Mouse (Mus musculus) adrenal gland, postnatal 0 days (tissue): Measurements from ENCODE around the gene BC030500. TPM values are rescaled to one million over a fixed set of nuclear protein-coding genes. Genes with fewer than 3 reads are reported as not detected.

ENCODE experiments used
- polyA plus RNA-seq: library from polyadenylated mRNA; unstranded; fragments of >200 nt; fragmentation: Nextera tagmentation; extraction: Ambion mirVana; gene quantifications from 2 replicates; pipeline ENCODE4 v1.2.1, GENCODE M21; 2015

The BC030500 gene
- polyA plus RNA-seq: 1.2 and 2.0 TPM in 2 replicates

GRCm38 (mm10) chr8:58911677-58912076, at the start of gene BC030500:
BC030500 (plus strand) TSS chr8:58911755.

DNA sequence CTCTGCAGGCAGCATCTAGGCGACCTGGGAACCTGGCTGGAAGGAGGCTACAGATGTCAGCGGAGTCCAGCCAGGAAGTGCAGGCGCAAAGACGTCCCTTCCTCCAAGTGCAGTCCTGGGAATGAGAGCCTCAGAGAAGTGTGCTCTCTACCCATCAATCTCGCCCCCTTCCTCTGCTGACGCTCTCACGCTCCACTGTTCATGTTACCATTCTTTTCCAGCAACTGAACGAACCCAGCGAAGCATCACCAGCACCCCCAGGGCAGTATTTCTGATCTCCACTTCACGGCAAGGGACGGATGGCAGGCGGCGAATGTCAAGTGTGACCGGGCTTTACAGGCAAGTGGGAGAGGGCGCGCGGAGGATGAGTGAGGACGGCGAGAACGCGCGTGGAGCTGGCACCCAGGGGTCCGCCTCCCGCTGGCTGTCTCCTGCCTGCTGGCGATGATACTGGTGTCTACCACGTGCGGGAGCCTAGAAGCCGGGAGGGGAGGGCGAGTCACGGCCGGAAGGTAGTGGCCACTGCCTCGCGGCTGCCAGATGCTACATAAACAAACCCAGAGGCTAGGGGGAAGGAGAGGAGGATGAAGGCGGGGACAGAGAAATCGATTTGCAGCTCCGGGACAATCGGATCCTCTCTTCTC, 763 bp downstream of the BC030500 start, which contains the start of gene Galntl6:
Gene Galntl6, minus strand, starts transcription at position 445 of the 644 bp plus-strand sequence.

Other genes starting within 250 kb of the BC030500 start
- gene Galntl6, start 885 bp downstream of the BC030500 start, polyA plus RNA-seq: 0.76 and 1.5 TPM in 2 replicates